9 mouse cellular contexts compared by ENCODE assay signal in genomic region chr5:121815067-121815466, GRCm38 (mm10). TPM values are rescaled to one million over a fixed set of nuclear protein-coding genes. Genes with fewer than 3 reads are reported as not detected.
DNase-seq lines count a peak whose midpoint lies in the region; ATAC-seq and TF ChIP-seq lines count a peak whose summit lies in the region.
"Had no signal": no experiment of that assay in that cellular context is flagged by ENCODE, and none has a peak within 500 bp of the region (broad histone marks: within the 10 kb centered on the region; RNA-seq: fewer than 3 reads in every experiment).

No protein-coding gene starts in this region.

- H3K27me3 ChIP-seq in hindbrain, embryonic 11.5 days (ENCODE audit: control insufficient read depth, insufficient read depth, low read length): no peaks in the 10 kb centered on the region
- no peaks in the 10 kb centered on the region for H3K27me3 ChIP-seq in hindbrain, embryonic 12.5 days
- H3K27me3 ChIP-seq in ES-Bruce4 (ENCODE audit: control insufficient read depth, insufficient read depth, low read length, poor library complexity, severe bottlenecking): no peaks in the 10 kb centered on the region
- H3K27me3 ChIP-seq in heart, embryonic 16.5 days (ENCODE audit: control insufficient read depth, insufficient read depth, low read length): no peaks in the 10 kb centered on the region
- H3K27me3 ChIP-seq: liver, embryonic 15.5 days had no signal

- TF ChIP-seq CTCF in ES-Bruce4 (IDR thresholded peaks at IDR 0.05; ENCODE audit: low read depth, low read length): peak; percentile 31

- H3K27ac ChIP-seq in hindbrain, embryonic 11.5 days (ENCODE audit: low read depth, low read length): no peak overlapping the region
- no peak overlapping the region for H3K27ac ChIP-seq in hindbrain, embryonic 12.5 days
- H3K27ac ChIP-seq in ES-Bruce4 (ENCODE audit: insufficient read depth, low read length): no peak overlapping the region
- H3K27ac ChIP-seq in heart, embryonic 16.5 days (ENCODE audit: low read length): no peak overlapping the region
- H3K27ac ChIP-seq: liver, embryonic 15.5 days had no signal

- 78% methylated on average over 3 of the region's 3 CpGs for WGBS in hindbrain, embryonic 11.5 days
- WGBS in hindbrain, embryonic 12.5 days: 73% methylated on average over 3 of the region's 3 CpGs
- WGBS in heart, embryonic 16.5 days: 53% methylated on average over 3 of the region's 3 CpGs

- H3K9ac ChIP-seq in hindbrain, embryonic 11.5 days (ENCODE audit: low read depth, low read length): no peak overlapping the region
- H3K9ac ChIP-seq in hindbrain, embryonic 12.5 days: no peak overlapping the region
- no peak overlapping the region for H3K9ac ChIP-seq in ES-Bruce4 (ENCODE audit: low read depth, poor library complexity, severe bottlenecking)
- H3K9ac ChIP-seq in heart, embryonic 16.5 days (ENCODE audit: low read length): no peak overlapping the region
- H3K9ac ChIP-seq: liver, embryonic 15.5 days had no signal

- H3K9me3 ChIP-seq in hindbrain, embryonic 11.5 days (ENCODE audit: control insufficient read depth, low read length): no peaks in the 10 kb centered on the region
- no peaks in the 10 kb centered on the region for H3K9me3 ChIP-seq in hindbrain, embryonic 12.5 days (replicated peaks)
- no peaks in the 10 kb centered on the region for H3K9me3 ChIP-seq in ES-Bruce4 (replicated peaks; ENCODE audit: control insufficient read depth, insufficient read depth, low read length, poor library complexity, severe bottlenecking)
- no peaks in the 10 kb centered on the region for H3K9me3 ChIP-seq in heart, embryonic 16.5 days (replicated peaks; ENCODE audit: control insufficient read depth, low read length)
- H3K9me3 ChIP-seq: liver, embryonic 15.5 days had no signal

- no peak for TF ChIP-seq EP300 in ES-Bruce4 (IDR thresholded peaks at IDR 0.05; ENCODE audit: insufficient read depth, low read depth, low read length)

- H3K4me3 ChIP-seq in hindbrain, embryonic 11.5 days (ENCODE audit: low read depth, low read length): no peak overlapping the region
- H3K4me3 ChIP-seq in hindbrain, embryonic 12.5 days: no peak overlapping the region
- no peak overlapping the region for H3K4me3 ChIP-seq in ES-Bruce4 (ENCODE audit: low read depth, low read length)
- no peak overlapping the region for H3K4me3 ChIP-seq in heart, embryonic 16.5 days (ENCODE audit: low read length)
- H3K4me3 ChIP-seq: liver, embryonic 15.5 days had no signal

- ATAC-seq in hindbrain, embryonic 11.5 days (ENCODE audit: low FRiP score): no peak
- ATAC-seq in hindbrain, embryonic 12.5 days (ENCODE audit: low FRiP score): no peak
- ATAC-seq in cerebellum, adult (ENCODE audit: insufficient number of reproducible peaks, low FRiP score, low TSS enrichment): peak; percentile 50; the same call in 1 of the 2 replicates
- ATAC-seq in heart, embryonic 16.5 days (replicated peaks; ENCODE audit: extremely low read depth, insufficient read depth, low FRiP score): peak; percentile 34; the same call in 1 of the 2 replicates
- ATAC-seq in inflammation-experienced regulatory T-cells, adult 6 months: no peak

- no peak overlapping the region for H3K4me2 ChIP-seq in hindbrain, embryonic 11.5 days (replicated peaks; ENCODE audit: low read depth, low read length)
- no peak overlapping the region for H3K4me2 ChIP-seq in hindbrain, embryonic 12.5 days (replicated peaks)
- H3K4me2 ChIP-seq in heart, embryonic 16.5 days (ENCODE audit: low read depth, low read length): no peak overlapping the region
- H3K4me2 ChIP-seq: liver, embryonic 15.5 days had no signal

- H3K4me1 ChIP-seq in hindbrain, embryonic 11.5 days (replicated peaks; ENCODE audit: control insufficient read depth, insufficient read depth, low read length): no peaks in the 10 kb centered on the region
- no peaks in the 10 kb centered on the region for H3K4me1 ChIP-seq in hindbrain, embryonic 12.5 days
- no peaks in the 10 kb centered on the region for H3K4me1 ChIP-seq in ES-Bruce4 (ENCODE audit: control insufficient read depth, insufficient read depth, low read length)
- peaks cover 24% of the 10 kb centered on the region for H3K4me1 ChIP-seq in heart, embryonic 16.5 days (ENCODE audit: control insufficient read depth, insufficient read depth, low read length)

- peak; percentile 63 for DNase-seq in hindbrain, embryonic 11.5 days (ENCODE audit: low spot score)
- peak; percentile 84 to 91 for DNase-seq in kidney, postnatal 36 days
- peak; percentile 63 for DNase-seq in mesoderm, embryonic 11.5 days (ENCODE audit: low read depth, low spot score)

- no peak for TF ChIP-seq POLR2A in ES-Bruce4 (IDR thresholded peaks at IDR 0.05; ENCODE audit: insufficient read depth, low read length)

- H3K36me3 ChIP-seq in hindbrain, embryonic 11.5 days (ENCODE audit: control insufficient read depth, insufficient read depth, low read length): peaks cover 33% of the 10 kb centered on the region
- peaks cover 88% of the 10 kb centered on the region for H3K36me3 ChIP-seq in hindbrain, embryonic 12.5 days
- H3K36me3 ChIP-seq in ES-Bruce4 (ENCODE audit: control insufficient read depth, insufficient read depth, low read length, poor library complexity, severe bottlenecking): peaks cover 18% of the 10 kb centered on the region
- peaks cover 73% of the 10 kb centered on the region for H3K36me3 ChIP-seq in heart, embryonic 16.5 days (ENCODE audit: control insufficient read depth, insufficient read depth)

RNA-seq across cellular contexts. Expression of gene Sh2b3, which starts 22.4 kb away (rescaled TPM):
- 8.4 and 9.6 TPM in 2 replicates for polyA plus RNA-seq in hindbrain, embryonic 11.5 days (2014; fragmentation: Nextera tagmentation; extraction: Ambion mirVana)
- polyA plus RNA-seq in hindbrain, embryonic 12.5 days (2016; fragmentation: Nextera tagmentation; extraction: Ambion mirVana): 11.4 and 12.1 TPM in 2 replicates
- 8.0 and 8.5 TPM in 2 replicates for polyA plus RNA-seq in ES-Bruce4 (2011; ENCODE audit: insufficient read depth, insufficient read length, low read depth, missing spikeins)
- polyA plus RNA-seq in heart, embryonic 16.5 days (2015; fragmentation: Nextera tagmentation; extraction: Ambion mirVana): 12.0 and 13.3 TPM in 2 replicates
- polyA plus RNA-seq in inflammation-experienced regulatory T-cells, adult 6 months (2017; shearing (Covaris generic)): 10 to 100 TPM in 2 of 3 experiments, 1 to 10 TPM in 1; 4.6 to 15.4 (median 13.6) TPM

RNA-seq across cellular contexts. Expression of gene Pheta1, which starts 33.7 kb away (rescaled TPM):
- polyA plus RNA-seq in hindbrain, embryonic 11.5 days (2014; fragmentation: Nextera tagmentation; extraction: Ambion mirVana): 27.0 and 29.3 TPM in 2 replicates
- polyA plus RNA-seq in hindbrain, embryonic 12.5 days (2016; fragmentation: Nextera tagmentation; extraction: Ambion mirVana): 48.1 and 50.5 TPM in 2 replicates
- polyA plus RNA-seq in ES-Bruce4 (2011; ENCODE audit: insufficient read depth, insufficient read length, low read depth, missing spikeins): 5.8 TPM in 2 replicates
- polyA plus RNA-seq in heart, embryonic 16.5 days (2015; fragmentation: Nextera tagmentation; extraction: Ambion mirVana): 15.3 and 19.4 TPM in 2 replicates
- polyA plus RNA-seq in inflammation-experienced regulatory T-cells, adult 6 months (2017; shearing (Covaris generic)): 1 to 10 TPM in 2 of 3 experiments, under 1 TPM in 1; 0.25 to 1.5 (median 1.0) TPM

Comparison
In these comparisons a context has a peak if more than half of its experiments do, and no peak if none do; other contexts are left out.
1. ATAC-seq: peak in cerebellum, adult (single experiment) and heart, embryonic 16.5 days (single experiment); none in hindbrain, embryonic 11.5 days (single experiment), hindbrain, embryonic 12.5 days (single experiment) and inflammation-experienced regulatory T-cells, adult 6 months (single experiment).
2. Peak in every context shown above with its lines, with median percentiles within 50 percentile points of each other: DNase-seq.